Mouse (Mus musculus): ENCODE data around the gene Carmil3. TPM values are rescaled to one million over a fixed set of nuclear protein-coding genes. Genes with fewer than 3 reads are reported as not detected.

Carmil3 gene
- polyA plus RNA-seq, 1 experiment from 2014 or later: 34.7 TPM

DNA sequence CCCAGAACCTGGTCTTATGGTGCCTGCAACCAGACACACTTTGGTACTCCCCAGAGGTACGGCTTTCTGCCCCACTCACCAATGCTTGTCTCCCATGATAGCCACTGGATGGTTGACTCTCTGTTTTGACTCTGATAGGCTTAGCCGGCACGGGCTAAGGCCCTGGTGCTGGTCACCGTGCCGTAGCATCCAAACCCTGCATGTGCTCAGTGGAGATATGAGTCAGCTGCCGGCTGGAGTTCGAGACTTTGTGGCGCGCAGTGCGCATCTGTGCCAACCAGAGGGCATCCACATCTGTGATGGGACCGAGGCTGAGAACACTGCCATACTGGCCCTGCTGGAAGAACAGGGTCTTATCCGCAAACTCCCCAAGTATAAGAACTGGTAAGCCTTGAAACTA is 51.8 kb downstream of the Carmil3 start:
- DNase-seq (no peak), ATAC-seq (ENCODE audit: low FRiP score, low TSS enrichment) (no peak)
- Histone ChIP-seq H3K9ac (replicated peaks; ENCODE audit: low read length) (no peak overlapping the region), H3K4me1 (ENCODE audit: control insufficient read depth, insufficient read depth, low read length) (peaks cover 18% of the 10 kb centered on the region), H3K4me2 (ENCODE audit: low read length) (no peak overlapping the region), H3K27ac (replicated peaks; ENCODE audit: low read depth, low read length) (no peak overlapping the region), H3K27me3 (ENCODE audit: control insufficient read depth, insufficient read depth, low read length) (no peaks in the 10 kb centered on the region), H3K4me3 (replicated peaks; ENCODE audit: low read depth, low read length) (no peak overlapping the region), H3K36me3 (ENCODE audit: control insufficient read depth, insufficient read depth, low read length) (peaks cover 19% of the 10 kb centered on the region), H3K9me3 (ENCODE audit: control insufficient read depth, low read length) (no peaks in the 10 kb centered on the region)
- WGBS: 97% methylated on average over 12 of the region's 12 CpGs

DNA sequence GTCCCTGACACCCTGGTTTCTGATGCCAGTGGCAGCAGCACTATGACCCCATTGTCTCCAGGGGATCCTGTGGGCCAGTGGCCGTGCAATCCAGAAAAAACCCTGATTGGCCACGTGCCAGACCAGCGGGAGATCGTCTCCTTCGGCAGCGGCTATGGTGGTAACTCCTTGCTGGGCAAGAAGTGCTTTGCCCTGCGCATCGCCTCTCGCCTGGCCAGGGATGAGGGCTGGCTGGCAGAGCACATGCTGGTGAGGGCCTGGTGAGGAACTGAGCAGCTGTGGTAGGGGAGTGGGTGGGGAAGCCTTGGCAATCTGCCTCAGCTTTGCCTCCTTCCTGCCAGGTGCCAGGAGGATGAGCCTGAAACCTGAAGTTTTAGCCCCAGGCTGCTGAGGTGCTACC is 53.9 kb downstream of the Carmil3 start:
- Histone ChIP-seq H3K36me3 (ENCODE audit: control insufficient read depth, insufficient read depth, low read length) (peaks cover 38% of the 10 kb centered on the region), H3K9ac (replicated peaks; ENCODE audit: low read length) (no peak overlapping the region), H3K9me3 (ENCODE audit: control insufficient read depth, low read length) (no peaks in the 10 kb centered on the region), H3K4me1 (ENCODE audit: control insufficient read depth, insufficient read depth, low read length) (peaks cover 18% of the 10 kb centered on the region), H3K27ac (replicated peaks; ENCODE audit: low read depth, low read length) (no peak overlapping the region), H3K4me3 (replicated peaks; ENCODE audit: low read depth, low read length) (no peak overlapping the region), H3K27me3 (ENCODE audit: control insufficient read depth, insufficient read depth, low read length) (no peaks in the 10 kb centered on the region), H3K4me2 (ENCODE audit: low read length) (no peak overlapping the region)
- DNase-seq (no peak), ATAC-seq (ENCODE audit: low FRiP score, low TSS enrichment) (no peak)
- 76% methylated on average over 9 of the region's 9 CpGs for WGBS

DNA sequence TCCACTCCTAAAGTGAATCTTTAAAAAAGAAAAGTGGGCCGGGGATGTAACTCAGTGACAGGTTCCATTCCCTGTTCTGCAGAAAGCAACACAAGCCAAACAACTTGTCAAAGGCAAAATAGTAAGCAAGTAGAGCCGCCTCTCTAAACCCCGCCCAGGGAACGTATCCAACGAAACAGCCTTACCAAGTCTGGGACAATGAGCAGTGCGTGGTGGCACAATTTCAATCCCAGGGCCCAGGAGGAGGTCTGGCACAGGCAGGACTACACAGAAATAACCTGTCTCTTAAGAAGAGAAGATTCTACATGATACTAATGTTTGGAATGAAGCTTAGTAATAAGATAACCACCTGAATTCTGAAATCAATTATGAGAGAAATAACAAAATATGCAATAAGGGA is 59.7 kb downstream of the Carmil3 start:
- no peaks in the 10 kb centered on the region for H3K4me1 ChIP-seq (ENCODE audit: control insufficient read depth, insufficient read depth, low read length)
- no peak for ATAC-seq (ENCODE audit: low FRiP score, low TSS enrichment)
- H3K27me3 ChIP-seq (ENCODE audit: control insufficient read depth, insufficient read depth, low read length): no peaks in the 10 kb centered on the region
- no peak overlapping the region for H3K27ac ChIP-seq (replicated peaks; ENCODE audit: low read depth, low read length)
- H3K4me2 ChIP-seq (ENCODE audit: low read length): no peak overlapping the region
- 89% methylated on average over 6 of the region's 6 CpGs for WGBS
- no peak overlapping the region for H3K9ac ChIP-seq (replicated peaks; ENCODE audit: low read length)
- no peak for DNase-seq
- H3K36me3 ChIP-seq (ENCODE audit: control insufficient read depth, insufficient read depth, low read length): peaks cover 30% of the 10 kb centered on the region
- no peaks in the 10 kb centered on the region for H3K9me3 ChIP-seq (ENCODE audit: control insufficient read depth, low read length)
- no peak overlapping the region for H3K4me3 ChIP-seq (replicated peaks; ENCODE audit: low read depth, low read length)

DNA sequence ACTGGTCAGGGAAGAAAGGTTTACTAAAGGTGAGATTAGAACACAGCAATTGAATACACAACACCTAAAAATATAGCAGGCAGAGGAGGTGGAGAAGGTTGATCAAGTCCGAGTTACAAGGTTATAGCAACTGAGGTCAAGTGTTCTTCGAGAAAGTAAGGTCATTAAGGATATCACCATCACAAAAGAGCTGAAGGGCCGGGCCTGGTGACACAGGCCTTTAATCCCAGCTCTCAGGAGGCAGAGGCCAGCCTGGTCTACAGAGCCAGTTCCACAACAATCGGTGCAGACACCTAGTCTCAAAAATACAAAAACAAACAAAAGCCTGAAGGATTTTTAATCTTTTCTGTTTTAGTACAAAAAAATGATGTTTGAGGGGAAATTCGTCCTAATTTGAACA is 60.9 kb downstream of the Carmil3 start:
- Histone ChIP-seq H3K9me3 (ENCODE audit: control insufficient read depth, low read length) (no peaks in the 10 kb centered on the region), H3K4me2 (ENCODE audit: low read length) (no peak overlapping the region), H3K27ac (replicated peaks; ENCODE audit: low read depth, low read length) (no peak overlapping the region), H3K9ac (replicated peaks; ENCODE audit: low read length) (no peak overlapping the region), H3K4me3 (replicated peaks; ENCODE audit: low read depth, low read length) (no peak overlapping the region), H3K27me3 (ENCODE audit: control insufficient read depth, insufficient read depth, low read length) (no peaks in the 10 kb centered on the region), H3K4me1 (ENCODE audit: control insufficient read depth, insufficient read depth, low read length) (no peaks in the 10 kb centered on the region), H3K36me3 (ENCODE audit: control insufficient read depth, insufficient read depth, low read length) (peaks cover 24% of the 10 kb centered on the region)
- ATAC-seq (ENCODE audit: low FRiP score, low TSS enrichment) (no peak), DNase-seq (no peak)
- WGBS: 69% methylated on average over 5 of the region's 5 CpGs

DNA sequence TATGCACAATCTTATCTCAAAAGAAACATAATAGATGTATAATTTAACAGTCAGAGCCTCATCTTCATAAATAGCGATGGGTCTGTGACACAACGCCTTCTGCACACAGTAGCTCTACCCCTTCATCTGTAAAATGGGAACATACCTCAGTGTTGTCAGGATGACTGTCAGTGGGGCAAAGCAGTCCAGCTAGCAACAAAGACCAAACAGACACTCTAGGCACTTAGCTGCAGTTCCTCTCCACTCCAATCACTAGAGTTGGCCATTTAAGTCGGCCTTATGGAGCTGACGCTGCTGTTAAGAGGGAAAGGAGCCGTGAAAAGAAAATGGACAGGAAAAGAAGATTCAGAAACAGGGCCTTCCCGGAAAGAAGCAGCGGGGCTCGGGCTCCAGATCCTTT is 61.3 kb downstream of the Carmil3 start:
- peaks cover 23% of the 10 kb centered on the region for H3K36me3 ChIP-seq (ENCODE audit: control insufficient read depth, insufficient read depth, low read length)
- H3K9ac ChIP-seq (replicated peaks; ENCODE audit: low read length): no peak overlapping the region
- WGBS: 96% methylated on average over 8 of the region's 8 CpGs
- H3K27ac ChIP-seq (replicated peaks; ENCODE audit: low read depth, low read length): no peak overlapping the region
- H3K4me3 ChIP-seq (replicated peaks; ENCODE audit: low read depth, low read length): no peak overlapping the region
- no peaks in the 10 kb centered on the region for H3K9me3 ChIP-seq (ENCODE audit: control insufficient read depth, low read length)
- H3K4me1 ChIP-seq (ENCODE audit: control insufficient read depth, insufficient read depth, low read length): no peaks in the 10 kb centered on the region
- ATAC-seq (ENCODE audit: low FRiP score, low TSS enrichment): no peak
- no peaks in the 10 kb centered on the region for H3K27me3 ChIP-seq (ENCODE audit: control insufficient read depth, insufficient read depth, low read length)
- DNase-seq: no peak
- H3K4me2 ChIP-seq (ENCODE audit: low read length): no peak overlapping the region

DNA sequence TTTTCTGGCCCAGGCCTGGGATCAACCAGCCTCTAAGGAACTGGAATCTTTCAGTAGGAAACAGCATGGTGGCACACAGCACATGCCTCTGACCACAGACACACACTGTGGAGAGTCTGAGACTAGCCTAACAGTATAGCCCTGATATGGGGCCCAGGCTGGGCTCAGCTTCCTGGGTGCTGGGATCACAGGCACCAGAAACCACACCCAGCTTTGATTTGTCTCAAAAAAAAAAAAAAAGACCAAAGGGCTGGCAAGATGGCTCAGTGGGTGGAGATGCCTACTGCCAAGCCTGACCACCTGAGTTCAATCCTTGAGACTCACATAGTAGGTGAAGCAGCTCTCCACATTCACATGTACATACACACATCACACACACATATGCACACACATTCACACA is 64.2 kb downstream of the Carmil3 start:
- H3K4me3 ChIP-seq (replicated peaks; ENCODE audit: low read depth, low read length): no peak overlapping the region
- no peak for DNase-seq
- H3K4me1 ChIP-seq (ENCODE audit: control insufficient read depth, insufficient read depth, low read length): peaks cover 3% of the 10 kb centered on the region; the same call in 1 of the 2 replicates
- ATAC-seq (ENCODE audit: low FRiP score, low TSS enrichment): no peak
- no peak overlapping the region for H3K27ac ChIP-seq (replicated peaks; ENCODE audit: low read depth, low read length)
- H3K9ac ChIP-seq (replicated peaks; ENCODE audit: low read length): no peak overlapping the region
- no peak overlapping the region for H3K4me2 ChIP-seq (ENCODE audit: low read length)
- H3K27me3 ChIP-seq (ENCODE audit: control insufficient read depth, insufficient read depth, low read length): no peaks in the 10 kb centered on the region
- peaks cover 2% of the 10 kb centered on the region; the same call in 1 of the 2 replicates for H3K36me3 ChIP-seq (ENCODE audit: control insufficient read depth, insufficient read depth, low read length)
- no peaks in the 10 kb centered on the region for H3K9me3 ChIP-seq (ENCODE audit: control insufficient read depth, low read length)

DNA sequence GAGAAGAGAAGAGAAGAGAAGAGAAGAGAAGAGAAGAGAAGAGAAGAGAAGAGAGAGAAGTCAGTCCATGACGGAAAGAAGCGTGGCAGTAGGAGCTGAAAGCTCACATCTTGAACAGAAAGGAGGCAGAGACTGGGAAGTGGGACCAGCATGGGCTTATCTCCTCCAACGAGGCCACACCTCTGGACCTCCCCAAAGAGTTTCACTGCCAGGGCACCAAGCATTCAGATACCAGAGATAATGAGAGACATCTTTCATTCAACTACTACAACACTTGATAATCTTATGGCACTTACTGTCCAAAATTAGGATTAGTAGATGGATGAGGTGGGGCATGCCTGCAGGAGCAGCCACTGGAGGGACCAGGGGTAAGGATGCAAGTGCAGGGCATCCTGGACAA is 65.3 kb downstream of the Carmil3 start:
- no peaks in the 10 kb centered on the region for H3K9me3 ChIP-seq (ENCODE audit: control insufficient read depth, low read length)
- 75% methylated on average over 3 of the region's 3 CpGs for WGBS
- H3K27me3 ChIP-seq (ENCODE audit: control insufficient read depth, insufficient read depth, low read length): no peaks in the 10 kb centered on the region
- no peak overlapping the region for H3K4me2 ChIP-seq (ENCODE audit: low read length)
- no peak for DNase-seq
- no peak overlapping the region for H3K27ac ChIP-seq (replicated peaks; ENCODE audit: low read depth, low read length)
- peaks cover 3% of the 10 kb centered on the region; the same call in 1 of the 2 replicates for H3K4me1 ChIP-seq (ENCODE audit: control insufficient read depth, insufficient read depth, low read length)
- no peaks in the 10 kb centered on the region for H3K36me3 ChIP-seq (ENCODE audit: control insufficient read depth, insufficient read depth, low read length)
- no peak overlapping the region for H3K9ac ChIP-seq (replicated peaks; ENCODE audit: low read length)
- H3K4me3 ChIP-seq (replicated peaks; ENCODE audit: low read depth, low read length): no peak overlapping the region
- no peak for ATAC-seq (ENCODE audit: low FRiP score, low TSS enrichment)

DNA sequence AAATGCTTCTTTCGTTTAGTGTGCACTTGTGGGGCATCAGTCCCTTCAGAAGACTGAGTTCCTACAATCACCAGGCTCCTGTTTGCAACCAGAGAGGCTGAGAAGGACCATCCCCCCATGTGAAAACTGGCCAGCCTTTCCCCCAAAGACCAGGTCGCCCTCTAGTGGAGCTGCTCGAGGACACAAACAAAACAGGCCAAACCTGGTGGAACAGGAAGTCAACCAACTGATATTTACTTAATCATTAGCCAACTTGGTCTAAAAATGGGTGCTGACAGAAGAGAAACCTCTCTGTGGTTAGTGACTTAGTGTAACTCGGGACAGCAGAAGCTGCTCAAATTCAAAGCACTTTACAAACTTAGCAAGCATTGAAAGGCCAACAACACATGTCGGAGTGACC is 66.6 kb downstream of the Carmil3 start:
- peak; percentile 83 for DNase-seq
- ATAC-seq (ENCODE audit: low FRiP score, low TSS enrichment): no peak

DNA sequence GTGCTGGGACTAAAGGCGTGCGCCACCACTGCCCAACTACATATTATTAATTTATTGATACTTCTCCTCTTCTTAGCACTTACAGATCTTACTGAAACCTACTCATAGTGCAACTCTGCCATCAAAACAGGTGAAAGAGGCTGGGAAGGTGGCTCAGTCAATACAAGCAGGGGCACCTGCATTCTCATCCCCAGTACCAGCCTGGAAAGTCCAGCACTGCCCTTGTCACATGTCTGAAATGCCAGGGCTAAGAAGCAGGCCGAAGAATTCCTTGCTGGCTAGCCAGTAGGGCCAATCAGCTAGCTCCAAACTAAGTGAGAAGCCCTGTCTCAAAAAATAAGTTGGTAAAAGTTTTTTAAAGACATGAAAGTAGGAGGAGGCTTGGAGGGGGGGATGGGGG is 67.1 kb downstream of the Carmil3 start:
- no peak for ATAC-seq (ENCODE audit: low FRiP score, low TSS enrichment)
- 89% methylated on average over 3 of the region's 3 CpGs for WGBS
- no peak overlapping the region for H3K9ac ChIP-seq (replicated peaks; ENCODE audit: low read length)
- peaks cover 11% of the 10 kb centered on the region for H3K4me1 ChIP-seq (ENCODE audit: control insufficient read depth, insufficient read depth, low read length)
- H3K36me3 ChIP-seq (ENCODE audit: control insufficient read depth, insufficient read depth, low read length): no peaks in the 10 kb centered on the region
- H3K9me3 ChIP-seq (ENCODE audit: control insufficient read depth, low read length): no peaks in the 10 kb centered on the region
- no peak overlapping the region for H3K4me2 ChIP-seq (ENCODE audit: low read length)
- no peak for DNase-seq
- H3K27me3 ChIP-seq (ENCODE audit: control insufficient read depth, insufficient read depth, low read length): no peaks in the 10 kb centered on the region
- no peak overlapping the region for H3K27ac ChIP-seq (replicated peaks; ENCODE audit: low read depth, low read length)
- no peak overlapping the region for H3K4me3 ChIP-seq (replicated peaks; ENCODE audit: low read depth, low read length)

More for the DNA sequence above, 66.6 kb downstream of the Carmil3 start:
- Histone ChIP-seq H3K4me2 (ENCODE audit: low read length) (no peak overlapping the region), H3K36me3 (ENCODE audit: control insufficient read depth, insufficient read depth, low read length) (no peaks in the 10 kb centered on the region), H3K27ac (replicated peaks; ENCODE audit: low read depth, low read length) (no peak overlapping the region), H3K27me3 (ENCODE audit: control insufficient read depth, insufficient read depth, low read length) (no peaks in the 10 kb centered on the region), H3K9ac (replicated peaks; ENCODE audit: low read length) (no peak overlapping the region), H3K4me3 (replicated peaks; ENCODE audit: low read depth, low read length) (no peak overlapping the region), H3K4me1 (ENCODE audit: control insufficient read depth, insufficient read depth, low read length) (peaks cover 11% of the 10 kb centered on the region), H3K9me3 (ENCODE audit: control insufficient read depth, low read length) (no peaks in the 10 kb centered on the region)
- 29% methylated on average over 5 of the region's 5 CpGs for WGBS
